Mouse (Mus musculus): Measurements from ENCODE around the gene Pabpn1l.

- no peak for TF ChIP-seq CTCF (IDR thresholded peaks at IDR 0.05; ENCODE audit: extremely low read depth, insufficient read depth, insufficient read length, insufficient replicate concordance)
- TF ChIP-seq POLR2A (IDR thresholded peaks at IDR 0.05; ENCODE audit: low read depth, low read length) = peak; percentile 52
Observed at GRCm38 (mm10) chr8:122576648-122577022, 45.9 kb downstream of the Pabpn1l start, which contains the start of gene Aprt.

All from spleen, adult 2 months (tissue).